Mouse (Mus musculus): ENCODE data around the gene Psmd9.

Psmd9 gene

GRCm38 (mm10) chr5:123137044-123137909, 31.9 kb upstream of the Psmd9 start:
- no peak for DNase-seq (ENCODE audit: low spot score)

DNA sequence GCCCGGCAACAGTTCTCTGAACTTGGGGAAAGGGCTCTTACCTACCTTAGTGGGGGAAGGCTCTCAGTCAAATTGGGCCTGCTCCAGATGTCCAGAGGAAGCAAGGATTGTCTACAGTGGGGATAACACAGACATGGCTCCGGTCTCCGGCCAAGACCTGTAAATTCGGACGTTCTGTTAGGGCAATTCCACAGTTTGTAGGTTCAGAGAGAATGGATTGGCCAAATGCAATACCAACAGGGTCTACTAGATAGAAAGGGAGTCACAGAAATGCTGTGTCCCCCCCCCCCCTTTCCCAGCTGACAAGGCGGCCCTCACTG, 31.3 kb upstream of the Psmd9 start:
- DNase-seq (ENCODE audit: low spot score): no peak

- DNase-seq (ENCODE audit: low spot score): no peak
Observed at GRCm38 (mm10) chr5:123138230-123138911, 30.8 kb upstream of the Psmd9 start.

DNA sequence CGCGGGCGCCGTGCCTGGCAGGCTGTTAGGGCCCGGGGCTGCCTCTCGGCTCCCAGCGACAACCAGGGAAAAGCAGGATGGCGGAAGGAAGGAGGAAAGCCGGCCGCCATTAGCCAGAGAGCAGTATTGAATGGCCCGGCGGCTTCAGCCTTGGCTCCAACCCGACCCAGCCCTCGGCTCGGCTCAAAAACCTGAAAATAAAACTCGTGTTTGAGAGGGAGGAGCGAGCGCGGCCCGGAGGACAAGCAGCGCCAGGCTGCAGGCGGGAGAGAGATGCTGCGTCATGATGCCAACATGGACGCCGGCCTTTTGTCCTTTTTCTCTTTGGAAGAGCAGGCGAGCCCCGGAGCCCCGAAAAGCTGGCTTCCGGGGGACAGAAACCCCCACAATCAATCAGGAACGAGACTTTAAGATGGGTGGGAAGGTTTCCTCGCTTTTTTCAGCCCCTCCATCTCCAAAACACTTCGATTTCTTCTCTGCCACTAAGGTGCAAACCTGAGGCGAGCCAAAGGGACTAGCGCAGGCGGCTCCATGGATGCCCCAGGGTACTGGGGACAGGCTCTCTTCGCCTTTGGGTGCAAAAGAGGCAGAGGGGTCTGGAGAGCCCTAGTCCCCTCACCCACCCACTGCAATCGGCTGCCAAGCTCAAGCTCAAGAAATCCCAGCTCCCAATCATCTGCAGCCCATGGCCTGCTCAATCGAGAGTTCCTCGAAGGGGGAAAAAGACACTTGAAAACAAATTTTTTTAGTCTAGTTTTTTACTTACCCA, 30.1 kb upstream of the Psmd9 start:
- no peak for DNase-seq (ENCODE audit: low spot score)

GRCm38 (mm10) chr5:123139722-123140627, 29.2 kb upstream of the Psmd9 start:
- DNase-seq (ENCODE audit: low spot score): no peak

DNA sequence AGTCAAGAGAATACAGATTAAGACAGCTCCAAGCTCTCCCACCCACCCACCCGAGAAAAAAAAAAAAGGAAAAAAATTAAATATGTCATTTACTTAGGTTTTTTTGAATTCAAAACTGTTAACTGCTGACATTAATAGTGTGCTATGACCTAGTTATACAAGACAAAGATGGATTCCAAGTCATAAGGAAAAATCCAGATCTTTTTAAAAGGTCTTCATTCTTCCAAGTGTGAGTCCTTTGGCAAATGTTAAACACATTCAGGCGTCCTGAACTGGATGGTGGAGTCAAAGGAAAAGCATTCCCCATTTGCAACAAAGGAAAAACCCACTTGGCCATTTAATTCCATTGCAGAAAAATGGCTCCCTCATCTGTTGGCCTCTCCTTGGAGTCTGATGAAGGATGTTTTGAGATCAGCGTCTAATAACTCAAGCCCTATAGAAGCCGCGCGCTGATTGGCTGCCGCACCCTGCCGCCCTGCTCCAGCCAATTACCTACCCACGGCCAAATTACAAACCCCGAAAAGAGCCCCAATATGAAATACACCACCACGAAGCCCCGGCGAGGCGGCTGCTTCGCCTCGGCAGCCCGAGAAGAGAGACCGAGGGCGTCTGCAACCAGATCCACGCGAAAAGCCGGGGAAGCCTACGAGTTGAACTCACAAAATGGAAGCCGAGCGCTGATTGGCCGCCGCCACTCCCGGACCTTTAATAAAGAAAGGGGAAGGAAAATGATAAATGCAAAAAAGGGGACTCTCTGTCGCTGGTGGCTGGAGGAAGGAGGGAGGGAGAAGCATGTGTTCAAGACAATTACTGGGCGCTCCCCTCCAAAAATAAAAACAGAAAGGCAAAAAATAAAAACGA, 28.3 kb upstream of the Psmd9 start:
- DNase-seq (ENCODE audit: low spot score): peak; percentile 98

DNA sequence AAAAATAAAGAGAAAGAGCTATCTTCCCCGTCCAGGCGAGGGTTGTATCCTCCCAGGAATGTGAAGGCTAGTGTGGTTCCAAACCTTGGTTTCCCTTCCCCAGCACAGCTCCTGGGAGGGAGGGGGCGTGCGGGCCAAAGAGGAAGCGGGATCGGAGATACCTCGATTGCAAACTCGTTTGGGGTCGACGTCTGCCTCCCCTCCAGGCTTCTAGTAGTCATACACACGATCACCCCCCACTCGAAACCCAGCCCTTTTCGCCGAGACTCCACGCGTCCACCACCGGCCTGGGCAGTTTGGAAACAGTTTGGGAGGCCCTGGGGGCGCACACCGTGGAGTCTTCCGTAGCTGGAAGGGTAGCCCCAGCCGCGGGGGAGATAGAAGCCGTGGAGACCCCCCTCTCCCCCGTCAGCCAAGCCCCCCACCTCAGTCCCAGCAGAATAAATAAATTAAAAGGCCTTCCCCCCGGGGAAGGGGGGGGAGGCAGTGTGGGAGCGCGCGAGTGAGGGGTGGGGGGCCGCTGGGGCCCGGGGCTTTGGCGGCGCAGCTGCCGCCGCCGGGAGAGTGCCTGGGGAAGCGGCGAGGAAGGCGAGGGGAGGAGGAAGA, 27.6 kb upstream of the Psmd9 start:
- no peak for DNase-seq (ENCODE audit: low spot score)

DNA sequence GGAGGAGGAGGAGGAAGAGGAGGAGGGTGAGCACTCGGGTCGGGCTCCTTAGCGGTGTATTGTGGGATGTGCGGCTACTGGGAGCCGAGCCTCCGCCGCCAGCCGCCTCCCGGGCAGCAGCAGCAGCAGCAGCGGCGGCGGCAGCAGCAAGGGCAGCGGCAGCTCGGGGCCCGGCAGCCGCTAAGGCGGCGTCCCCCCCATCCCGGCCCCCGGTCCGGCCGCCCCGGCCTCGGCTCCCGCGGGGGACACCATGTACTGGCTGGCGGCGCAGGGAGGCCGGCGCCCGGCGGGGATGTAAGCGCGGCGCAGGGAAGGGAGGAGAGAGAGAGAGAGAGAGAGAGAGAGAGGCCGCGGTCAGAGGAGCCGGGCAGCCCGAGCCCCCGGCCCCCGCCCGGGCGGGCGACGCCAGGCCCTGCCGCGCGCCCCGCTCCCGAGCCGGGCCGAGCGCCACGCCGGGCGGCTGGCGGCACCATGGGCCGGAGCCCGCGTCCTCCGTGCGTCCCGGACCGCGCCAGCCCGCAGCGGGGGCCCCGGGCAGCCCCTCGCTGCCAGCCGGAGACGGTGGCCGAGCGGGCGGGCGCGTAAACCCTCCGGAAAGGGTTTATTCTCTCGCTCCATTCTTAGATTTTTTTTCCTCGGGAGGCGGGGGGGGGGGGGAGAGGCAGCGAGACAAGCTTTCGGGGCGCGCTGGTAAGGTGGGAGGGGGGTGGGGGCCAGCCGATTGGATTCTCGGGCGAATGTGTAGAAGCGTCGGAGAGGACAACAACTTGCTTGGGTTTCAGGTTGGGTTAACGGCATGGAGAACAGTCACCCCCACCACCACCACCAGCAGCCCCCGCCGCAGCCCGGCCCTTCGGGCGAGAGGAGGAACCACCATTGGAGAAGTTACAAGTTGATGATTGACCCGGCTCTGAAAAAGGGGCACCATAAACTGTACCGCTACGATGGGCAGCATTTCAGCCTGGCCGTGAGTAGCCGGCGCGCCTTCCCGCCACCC, 26.8 kb upstream of the Psmd9 start, which contains the start of gene Setd1b:
TSS of gene Setd1b (plus strand) at position 33 of the 997 bp plus-strand sequence.
- no peak for DNase-seq (ENCODE audit: low spot score)

DNA sequence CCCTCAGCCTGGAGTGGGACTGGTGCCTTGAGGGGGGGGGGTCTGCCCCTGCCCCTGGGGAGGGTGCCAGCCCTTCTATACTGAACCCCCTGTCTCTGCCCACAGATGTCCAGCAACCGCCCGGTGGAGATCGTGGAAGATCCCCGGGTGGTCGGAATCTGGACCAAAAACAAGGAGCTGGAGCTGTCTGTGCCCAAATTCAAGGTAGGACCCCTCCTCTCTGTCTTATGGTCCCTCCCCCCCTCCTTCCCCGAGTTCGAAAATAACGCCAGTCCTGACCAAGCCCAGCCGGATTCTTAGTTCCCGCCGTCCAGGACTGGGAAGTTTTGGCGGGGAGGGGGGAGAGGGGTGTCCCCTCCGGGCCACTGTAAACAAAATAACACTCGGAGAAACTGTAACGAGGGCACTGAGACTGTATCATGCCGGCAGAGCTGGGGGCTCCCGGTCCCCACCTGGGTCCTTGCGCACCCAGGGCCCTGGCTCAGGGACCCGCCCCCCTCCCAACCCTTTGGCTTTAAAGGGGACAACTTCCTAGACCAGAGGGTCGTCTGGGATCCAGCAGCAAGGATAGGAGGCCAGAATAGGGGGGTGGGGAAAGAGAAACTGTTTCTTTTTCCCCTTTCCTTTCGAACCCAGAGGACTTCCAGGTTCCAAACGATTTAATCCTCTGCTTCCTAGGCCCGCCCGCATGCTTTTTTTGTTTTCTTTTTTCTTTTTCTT, 25.8 kb upstream of the Psmd9 start:
- DNase-seq (ENCODE audit: low spot score): no peak

GRCm38 (mm10) chr5:123143971-123144745, 25.1 kb upstream of the Psmd9 start:
- no peak for DNase-seq (ENCODE audit: low spot score)

DNA sequence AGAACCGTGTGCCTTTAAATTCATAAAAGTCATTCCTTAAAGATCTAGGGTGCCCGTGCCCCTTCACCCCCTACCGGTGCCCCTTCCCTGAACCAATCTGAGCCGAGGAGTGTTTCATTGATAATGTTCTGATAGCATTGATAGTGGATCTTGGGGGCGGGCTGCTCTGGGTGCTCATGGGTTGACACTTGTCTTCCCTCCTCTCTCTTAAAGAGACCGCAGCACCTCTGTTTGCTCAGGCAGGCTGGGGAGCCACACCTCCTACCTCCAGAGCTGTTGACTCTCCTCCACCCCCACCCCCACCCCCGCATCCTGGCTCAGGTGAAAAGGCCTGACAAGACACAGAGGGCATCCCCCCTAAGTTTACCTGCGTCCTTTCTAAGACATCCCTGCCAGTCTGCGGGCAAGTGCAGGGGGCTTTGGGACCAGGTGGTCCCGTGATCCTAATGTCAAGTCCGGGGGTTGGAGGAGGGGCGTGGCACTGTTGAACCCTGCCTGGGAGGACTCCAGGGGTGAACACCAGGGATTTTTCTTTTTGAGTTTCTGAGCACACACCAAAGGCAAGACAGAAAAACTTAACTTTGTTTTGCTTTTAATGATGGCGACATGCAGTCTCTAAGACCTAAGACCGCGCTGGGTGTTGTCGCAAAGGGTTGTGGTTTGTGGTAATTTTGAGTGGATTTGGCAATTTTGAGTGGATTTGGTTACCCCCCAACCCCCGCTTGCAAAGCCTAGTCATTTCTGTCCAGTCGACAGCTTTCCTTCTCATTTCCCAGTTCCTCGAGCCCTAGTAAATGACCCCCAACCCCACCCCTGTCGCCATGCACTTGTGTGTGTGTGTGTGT, 24.2 kb upstream of the Psmd9 start:
- DNase-seq (ENCODE audit: low spot score): no peak

- no peak for DNase-seq (ENCODE audit: low spot score)
Observed at GRCm38 (mm10) chr5:123146357-123146756, 22.9 kb upstream of the Psmd9 start.

DNA sequence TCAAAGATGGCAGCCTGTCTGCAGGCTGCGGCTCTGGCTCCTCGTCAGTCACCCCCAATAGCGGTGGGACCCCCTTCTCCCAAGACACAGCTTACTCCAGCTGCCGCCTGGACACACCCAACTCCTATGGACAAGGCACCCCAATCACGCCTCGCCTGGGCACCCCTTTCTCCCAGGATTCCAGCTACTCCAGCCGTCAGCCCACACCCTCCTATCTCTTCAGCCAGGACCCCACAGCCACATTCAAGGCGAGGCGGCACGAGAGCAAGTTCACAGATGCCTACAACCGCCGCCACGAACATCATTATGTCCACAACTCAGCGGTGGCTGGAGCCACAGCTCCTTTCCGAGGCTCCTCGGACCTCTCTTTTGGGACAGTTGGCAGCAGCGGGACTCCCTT, 21.6 kb upstream of the Psmd9 start:
- DNase-seq (ENCODE audit: low spot score): no peak

GRCm38 (mm10) chr5:123148073-123148722, 21.0 kb upstream of the Psmd9 start:
- DNase-seq (ENCODE audit: low spot score): no peak

GRCm38 (mm10) chr5:123149451-123150400, 19.5 kb upstream of the Psmd9 start:
- peak; percentile 80 for DNase-seq (ENCODE audit: low spot score)

Measured in layer of hippocampus, adult 9-10 months (tissue).